Mouse (Mus musculus) limb, embryonic 11.5 days (tissue): ENCODE measurements around the gene Clasp1. TPM values are rescaled to one million over a fixed set of nuclear protein-coding genes. Genes with fewer than 3 reads are reported as not detected.
"Not testable (repeated sequence)": the region's sequence is repeated elsewhere in the genome, so short reads cannot be mapped to it uniquely, and the experiment has no call there.

Experiments used
- ATAC-seq: fragments of 200-750 bp; cut with Nextera tagmentation; 2 replicates; pipeline ENCODE4 v1.8.0; 2017; ENCODE audit warnings: low read depth; ENCODE audit not compliant: insufficient number of reproducible peaks, low FRiP score, low TSS enrichment
- DNase-seq: peaks from one replicate; pipeline ENCODE4 v3.0.0-alpha.2; 2015; ENCODE audit warnings: low spot score
- H3K27ac ChIP-seq: fragments of 300-500 bp; sonication (generic); replicated peaks from 2 replicates; pipeline ENCODE4 v1.5.1; 2014; ENCODE audit warnings: low read depth, mild to moderate bottlenecking, low read length
- H3K27me3 ChIP-seq: fragments of 300-500 bp; sonication (generic); 2 replicates; pipeline ENCODE4 v1.6.1; 2014; ENCODE audit warnings: mild to moderate bottlenecking, low read length, mixed read lengths; ENCODE audit not compliant: control insufficient read depth, insufficient read depth
- H3K36me3 ChIP-seq: fragments of 300-500 bp; sonication (generic); 2 replicates; pipeline ENCODE4 v1.6.1; 2014; ENCODE audit warnings: mild to moderate bottlenecking, low read length, moderate library complexity, mixed read lengths; ENCODE audit not compliant: control insufficient read depth, insufficient read depth
- H3K4me1 ChIP-seq: fragments of 300-500 bp; sonication (generic); 2 replicates; pipeline ENCODE4 v1.6.1; 2014; ENCODE audit warnings: low read length, mixed read lengths; ENCODE audit not compliant: control insufficient read depth, insufficient read depth
- H3K4me2 ChIP-seq: fragments of 300-500 bp; sonication (generic); 2 replicates; pipeline ENCODE4 v1.6.1; 2014; ENCODE audit warnings: low read depth, mild to moderate bottlenecking, moderate library complexity; ENCODE audit not compliant: severe bottlenecking
- H3K4me3 ChIP-seq: fragments of 300-500 bp; sonication (generic); 2 replicates; pipeline ENCODE4 v1.5.1; 2014; ENCODE audit warnings: low read depth, low read length
- H3K9ac ChIP-seq: fragments of 300-500 bp; sonication (generic); 2 replicates; pipeline ENCODE4 v1.6.1; 2014; ENCODE audit warnings: mild to moderate bottlenecking, low read length
- H3K9me3 ChIP-seq: fragments of 300-500 bp; sonication (generic); 2 replicates; pipeline ENCODE4 v1.6.1; 2016; ENCODE audit warnings: low read length; ENCODE audit not compliant: control insufficient read depth
- WGBS: fragments of 180-500 bp; shearing (Covaris S2); extraction: QIAGEN DNeasy Blood & Tissue Kit; methylation state at CpG from one replicate; pipeline ENCODE4 v1.1.7; 2014; 5-methylcytosine and 5-hydroxymethylcytosine counted together
- polyA plus RNA-seq: library from polyadenylated mRNA; unstranded; fragments of >200 nt; fragmentation: Nextera tagmentation; extraction: Ambion mirVana; gene quantifications from 2 replicates; pipeline ENCODE4 v1.2.1, GENCODE M21; 2014

The Clasp1 gene
- polyA plus RNA-seq, 1 experiment from 2014 or later = 68.8 TPM

DNA sequence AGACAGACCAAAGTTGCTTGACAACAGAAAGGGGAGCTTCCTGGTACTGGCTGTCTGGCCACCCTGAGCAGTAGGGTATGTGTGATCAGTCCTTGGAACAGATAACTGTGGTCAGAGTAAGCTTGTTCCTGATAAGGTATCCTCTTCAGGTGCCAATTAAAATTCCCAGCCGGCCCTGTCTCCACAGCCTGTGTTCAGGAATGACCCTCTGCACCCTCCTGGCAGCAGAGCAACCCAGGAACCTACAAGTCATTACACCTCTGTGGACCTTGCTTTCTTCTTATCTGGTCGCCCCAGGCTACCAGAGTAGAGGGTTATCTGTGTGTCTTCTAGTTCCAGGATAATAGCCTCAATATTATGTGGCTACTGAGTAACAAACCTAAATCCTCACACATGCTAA lies 206.5 kb downstream of the Clasp1 start:
- ATAC-seq = no peak
- no peak overlapping the region for H3K4me3 ChIP-seq
- H3K27me3 ChIP-seq = no peaks in the 10 kb centered on the region
- WGBS = 73% methylated on average over 2 of the region's 2 CpGs
- no peak for DNase-seq
- H3K36me3 ChIP-seq = peaks cover 3% of the 10 kb centered on the region; the same call in 1 of the 2 replicates
- H3K27ac ChIP-seq = no peak overlapping the region
- no peak overlapping the region for H3K9ac ChIP-seq
- H3K9me3 ChIP-seq = no peaks in the 10 kb centered on the region
- H3K4me1 ChIP-seq = no peaks in the 10 kb centered on the region
- H3K4me2 ChIP-seq = no peak overlapping the region

DNA sequence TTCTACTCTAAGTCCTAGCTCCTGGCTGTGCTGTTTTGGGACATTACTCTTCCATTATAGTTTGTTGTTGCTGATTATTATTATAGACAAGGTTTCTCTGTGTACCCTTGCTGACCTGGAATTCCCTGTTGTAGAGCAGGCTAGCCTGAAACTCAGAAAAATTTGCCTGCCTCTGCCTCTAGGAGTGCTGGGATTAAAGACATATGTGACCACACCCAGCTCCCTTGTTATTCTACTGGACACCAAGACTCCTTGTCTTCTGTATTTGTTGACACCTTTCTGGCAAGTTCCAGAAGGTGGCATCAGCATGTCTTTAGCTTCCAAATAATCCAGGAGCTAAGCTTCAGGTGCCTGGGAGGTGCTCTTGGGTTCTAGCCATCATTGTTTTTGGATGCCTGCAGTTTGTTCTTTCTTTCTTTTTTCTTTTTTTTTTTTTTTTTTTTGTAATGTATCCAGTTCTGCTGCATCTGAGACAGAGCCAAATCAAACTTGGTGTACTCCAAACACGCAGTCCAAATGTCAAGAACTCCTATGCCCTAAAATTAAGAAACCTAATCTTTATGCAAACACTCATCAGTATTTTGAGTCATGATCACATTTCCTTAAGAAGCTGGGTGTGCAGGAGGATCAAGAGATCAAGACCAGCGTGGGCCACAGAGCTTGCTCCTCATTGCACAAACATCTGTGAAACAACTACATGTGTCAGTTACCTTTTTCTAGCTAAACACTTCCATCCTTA lies 208.8 kb downstream of the Clasp1 start:
- 91% methylated on average over 2 of the region's 2 CpGs for WGBS
- peaks cover 6% of the 10 kb centered on the region for H3K36me3 ChIP-seq
- no peak overlapping the region for H3K27ac ChIP-seq

DNA sequence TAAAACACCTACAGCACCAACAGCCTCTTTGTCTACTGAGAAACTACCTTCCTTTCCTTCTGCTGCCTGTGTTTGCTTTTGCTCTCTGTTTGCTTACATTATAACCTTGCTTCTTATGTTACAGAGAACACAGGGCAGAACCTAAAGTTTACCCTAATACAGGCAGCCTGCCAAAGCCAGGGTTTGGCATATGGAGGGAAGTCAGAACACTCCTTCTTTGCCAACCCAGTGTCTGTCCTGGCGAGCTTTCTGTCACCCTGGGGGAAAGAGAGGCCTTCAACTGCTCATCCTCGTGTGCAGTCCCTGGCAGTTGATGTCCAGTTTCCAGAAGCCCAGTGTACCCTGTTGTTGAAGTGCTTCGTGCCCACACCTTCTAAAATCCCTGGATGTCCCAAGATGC lies 209.5 kb downstream of the Clasp1 start:
- no peak overlapping the region for H3K9ac ChIP-seq
- no peak overlapping the region for H3K4me3 ChIP-seq
- H3K4me2 ChIP-seq = no peak overlapping the region
- DNase-seq (no peak), ATAC-seq (no peak)
- H3K36me3 ChIP-seq = peaks cover 9% of the 10 kb centered on the region
- no peaks in the 10 kb centered on the region for H3K27me3 ChIP-seq
- no peaks in the 10 kb centered on the region for H3K9me3 ChIP-seq
- WGBS = 87% methylated on average over 3 of the region's 3 CpGs
- no peak overlapping the region for H3K27ac ChIP-seq
- no peaks in the 10 kb centered on the region for H3K4me1 ChIP-seq

More for the DNA sequence above, 208.8 kb downstream of the Clasp1 start:
- no peak overlapping the region for H3K4me3 ChIP-seq
- ATAC-seq (no peak), DNase-seq (no peak)
- no peaks in the 10 kb centered on the region for H3K27me3 ChIP-seq
- H3K9ac ChIP-seq = no peak overlapping the region
- no peak overlapping the region for H3K4me2 ChIP-seq
- no peaks in the 10 kb centered on the region for H3K4me1 ChIP-seq
- H3K9me3 ChIP-seq = no peaks in the 10 kb centered on the region

DNA sequence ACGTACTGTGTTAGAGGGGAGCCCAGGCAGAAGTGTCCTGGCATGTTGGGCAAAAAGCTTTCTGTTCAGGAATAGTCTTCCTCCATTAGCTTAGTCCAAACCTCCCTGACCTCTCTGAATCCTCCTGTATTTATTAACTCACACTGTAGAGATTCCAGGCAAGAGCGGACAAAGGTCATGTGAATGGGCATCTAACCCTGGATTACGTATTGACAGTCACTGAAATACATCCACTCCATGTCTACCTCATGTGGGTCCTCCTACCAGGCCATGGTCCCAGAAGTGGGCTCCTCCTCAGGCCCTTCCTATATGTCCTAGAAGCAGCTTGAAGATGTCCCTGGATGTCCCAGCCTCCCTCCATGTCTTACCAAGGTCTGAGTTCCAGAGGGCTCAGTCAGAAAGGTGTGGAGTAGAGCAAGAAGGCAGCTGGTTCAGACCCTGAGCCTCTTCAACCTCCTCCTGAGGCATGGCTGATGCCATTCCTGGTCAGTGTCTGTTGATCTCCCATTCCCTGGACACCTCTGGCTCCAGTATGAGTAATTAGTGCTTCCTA lies 224.8 kb downstream of the Clasp1 start:
- H3K4me3 ChIP-seq = no peak overlapping the region
- no peaks in the 10 kb centered on the region for H3K9me3 ChIP-seq
- H3K9ac ChIP-seq = no peak overlapping the region
- no peak overlapping the region for H3K27ac ChIP-seq
- no peak overlapping the region for H3K4me2 ChIP-seq
- no peaks in the 10 kb centered on the region for H3K27me3 ChIP-seq
- no peaks in the 10 kb centered on the region; the same call in 1 of the 2 replicates for H3K36me3 ChIP-seq
- 89% methylated on average over 3 of the region's 3 CpGs for WGBS
- no peaks in the 10 kb centered on the region for H3K4me1 ChIP-seq
- DNase-seq (no peak), ATAC-seq (no peak)

DNA sequence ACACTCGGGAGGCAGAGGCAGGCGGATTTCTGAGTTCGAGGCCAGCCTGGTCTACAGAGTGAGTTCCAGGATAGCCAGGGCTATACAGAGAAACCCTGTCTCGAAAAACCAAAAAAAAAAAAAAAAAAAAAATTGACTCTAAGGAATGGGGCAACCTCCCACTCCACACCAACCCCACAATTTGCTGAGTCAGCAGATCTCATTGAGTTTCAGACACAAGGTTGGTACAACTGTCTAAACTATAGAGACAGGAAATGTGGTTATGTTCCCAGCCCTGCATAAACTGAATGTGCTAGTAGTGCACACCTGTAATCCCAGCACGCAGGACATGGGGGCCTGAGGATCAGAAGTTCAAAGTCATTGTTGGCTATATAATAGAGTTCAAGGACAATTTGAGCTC lies 232.2 kb downstream of the Clasp1 start:
- H3K27ac ChIP-seq, H3K27me3 ChIP-seq, H3K4me3 ChIP-seq, DNase-seq, H3K9ac ChIP-seq, ATAC-seq, H3K4me1 ChIP-seq, H3K9me3 ChIP-seq, H3K4me2 ChIP-seq, H3K36me3 ChIP-seq: not testable (repeated sequence)
- 84% methylated on average over 5 of the region's 5 CpGs for WGBS

DNA sequence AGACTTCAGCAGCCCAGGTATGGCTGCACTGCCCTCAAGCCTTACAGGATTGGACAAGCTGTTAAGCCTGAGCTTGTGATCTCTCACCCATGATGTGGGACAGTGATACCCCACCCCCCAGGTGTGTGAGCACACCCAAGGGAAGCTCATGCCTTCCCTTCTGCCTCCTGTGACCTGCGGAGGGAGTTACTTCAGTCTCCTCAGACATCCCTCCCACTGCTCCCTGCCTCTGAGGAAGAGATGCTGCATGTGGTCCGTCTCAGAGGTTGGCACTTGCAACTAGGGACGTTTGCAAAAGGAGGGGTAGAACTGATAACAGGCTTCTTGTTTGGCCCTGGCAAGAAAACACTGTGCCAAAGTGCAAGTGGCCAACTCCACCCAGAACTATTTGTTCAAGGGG lies 234.0 kb downstream of the Clasp1 start:
- no peak for DNase-seq
- Histone ChIP-seq H3K4me2 (no peak overlapping the region), H3K27ac (no peak overlapping the region), H3K9me3 (no peaks in the 10 kb centered on the region), H3K9ac (no peak overlapping the region), H3K27me3 (peaks cover 14% of the 10 kb centered on the region), H3K4me1 (peaks cover 3% of the 10 kb centered on the region; the same call in 1 of the 2 replicates), H3K36me3 (no peaks in the 10 kb centered on the region), H3K4me3 (no peak overlapping the region)
- no peak for ATAC-seq
- 58% methylated on average over 3 of the region's 3 CpGs for WGBS

DNA sequence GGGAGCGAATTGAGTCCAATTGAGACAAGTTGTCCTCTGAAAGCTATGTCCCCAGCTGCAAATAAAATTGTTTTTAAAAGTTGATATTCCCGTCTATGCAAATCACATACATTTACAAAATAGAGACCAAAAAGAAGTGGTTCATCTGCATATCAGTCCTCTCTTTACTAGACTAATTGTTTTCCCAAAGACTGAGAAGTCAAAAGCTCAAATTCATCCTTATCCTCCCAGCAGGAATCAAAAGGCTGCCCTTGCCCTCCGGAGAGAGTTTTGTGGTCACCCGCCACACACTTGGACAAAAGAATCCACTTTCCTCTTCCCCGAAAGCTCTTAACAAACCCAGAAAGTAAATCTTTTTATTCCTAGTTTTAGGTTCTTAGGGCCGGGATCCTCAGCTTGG lies 236.6 kb downstream of the Clasp1 start:
- H3K27me3 ChIP-seq = peaks cover 22% of the 10 kb centered on the region
- no peak overlapping the region for H3K27ac ChIP-seq
- H3K4me2 ChIP-seq = no peak overlapping the region
- H3K4me1 ChIP-seq = peaks cover 3% of the 10 kb centered on the region
- ATAC-seq (no peak), DNase-seq (no peak)
- H3K36me3 ChIP-seq = no peaks in the 10 kb centered on the region
- H3K9ac ChIP-seq = no peak overlapping the region
- 43% methylated on average over 6 of the region's 6 CpGs for WGBS
- H3K4me3 ChIP-seq = no peak overlapping the region
- H3K9me3 ChIP-seq = no peaks in the 10 kb centered on the region

DNA sequence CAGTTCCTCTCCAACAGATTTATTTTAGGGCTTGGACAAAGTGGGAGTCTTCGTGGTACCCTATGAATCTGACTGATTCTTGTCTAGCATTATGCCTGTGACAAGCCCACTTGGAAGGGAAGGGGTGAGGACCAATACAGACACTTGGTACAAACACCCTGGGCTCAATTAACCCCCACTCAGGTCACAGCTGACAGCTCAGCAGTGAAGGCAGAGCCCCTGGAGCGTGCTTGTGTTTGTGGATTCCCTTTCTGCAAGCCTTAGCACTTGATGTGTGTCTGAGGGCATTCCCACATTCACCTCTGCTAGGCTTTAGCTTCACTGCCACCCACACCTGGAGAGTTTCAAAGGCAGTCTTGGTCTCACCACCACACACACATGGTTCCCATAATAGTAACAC lies 237.1 kb downstream of the Clasp1 start:
- Histone ChIP-seq H3K9me3 (no peaks in the 10 kb centered on the region), H3K27me3 (peaks cover 22% of the 10 kb centered on the region), H3K4me3 (no peak overlapping the region), H3K36me3 (no peaks in the 10 kb centered on the region), H3K9ac (no peak overlapping the region), H3K4me1 (peaks cover 3% of the 10 kb centered on the region), H3K4me2 (no peak overlapping the region), H3K27ac (no peak overlapping the region)
- DNase-seq (no peak), ATAC-seq (no peak)
- 62% methylated on average over 2 of the region's 2 CpGs for WGBS
